Mouse (Mus musculus) stomach, postnatal 0 days (tissue): ENCODE measurements around the gene Galnt10.

ENCODE experiments used
- CTCF ChIP-seq: IDR thresholded peaks from 2 replicates; pipeline ENCODE4 v1.5.1; 2016; ENCODE audit warnings: antibody characterized with exemption, low read depth, mild to moderate bottlenecking, moderate library complexity
- EP300 ChIP-seq: optimal IDR thresholded peaks from 2 replicates; pipeline ENCODE3; 2016; ENCODE audit warnings: antibody characterized with exemption

DNA sequence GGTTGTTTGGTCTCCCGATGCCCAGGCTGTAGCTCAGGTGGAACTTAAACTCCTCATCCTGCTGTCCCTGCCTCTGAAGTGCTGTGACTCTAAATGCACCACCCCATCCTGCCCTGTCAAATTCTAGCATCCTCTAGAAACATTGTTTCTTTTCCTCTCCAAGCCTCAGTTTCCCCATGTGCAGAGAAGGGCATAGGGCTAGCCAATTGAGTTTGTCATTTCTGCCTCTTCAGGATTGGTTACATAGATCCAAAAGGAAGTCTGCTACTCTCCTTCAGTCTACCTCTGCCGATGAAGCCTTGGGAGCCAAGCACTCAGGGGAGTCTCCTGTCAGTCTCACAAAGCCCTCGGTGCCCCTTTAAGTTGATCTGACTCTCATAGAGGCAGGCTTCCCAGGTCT lies 190.7 kb downstream of the Galnt10 start:
- TF ChIP-seq CTCF (no peak), EP300 (no peak)
